Mouse (Mus musculus): Measurements from ENCODE around the gene Gm10337. TPM values are rescaled to one million over a fixed set of nuclear protein-coding genes. Genes with fewer than 3 reads are reported as not detected.

Gene Gm10337
- polyA plus RNA-seq, 2 experiments, result not detected

GRCm38 (mm10) chr15:102502254-102502840 is 1.2 kb upstream of the Gm10337 start:
- Histone ChIP-seq H3K36me3 (replicated peaks; ENCODE audit: control insufficient read depth, insufficient read depth, low read depth) (peaks cover 56% of the 10 kb centered on the region), H3K9me3 (ENCODE audit: control insufficient read depth, low read length) (no peaks in the 10 kb centered on the region), H3K4me1 (replicated peaks; ENCODE audit: control insufficient read depth in 2 of 2, insufficient read depth in 2 of 2, low read length in 1 of 2) (peaks cover 0 to 2% of the 10 kb centered on the region in 2 experiments; a peak in 1 of 4 replicates), H3K4me3 (ENCODE audit: insufficient read depth in 1 of 2, low read depth in 2 of 2, low read length in 2 of 2) (no peak overlapping the region), H3K27me3 (ENCODE audit: control insufficient read depth, insufficient read depth, low read length) (no peaks in the 10 kb centered on the region), H3K4me2 (ENCODE audit: low read depth) (no peak overlapping the region), H3K9ac (replicated peaks) (no peak overlapping the region), H3K27ac (no peak overlapping the region)
- WGBS (ENCODE audit: insufficient replicate concordance), result 78% methylated on average over 9 of the region's 9 CpGs
- ATAC-seq (ENCODE audit: insufficient read depth) (no peak), DNase-seq (ENCODE audit: low read depth in 3 of 3, low spot score in 3 of 3) (no peak)
- TF ChIP-seq EP300 (IDR thresholded peaks at IDR 0.05; ENCODE audit: low read depth), result no peak
- TF ChIP-seq CTCF (IDR thresholded peaks at IDR 0.05; ENCODE audit: low read depth), result no peak

- no peak overlapping the region for H3K27ac ChIP-seq
- no peak overlapping the region for H3K4me3 ChIP-seq (ENCODE audit: insufficient read depth in 1 of 2, low read depth in 2 of 2, low read length in 2 of 2)
- TF ChIP-seq CTCF (IDR thresholded peaks at IDR 0.05; ENCODE audit: low read depth) (no peak), EP300 (IDR thresholded peaks at IDR 0.05; ENCODE audit: low read depth) (no peak)
- H3K4me1 ChIP-seq (replicated peaks; ENCODE audit: control insufficient read depth in 2 of 2, insufficient read depth in 2 of 2, low read length in 1 of 2), result peaks cover 0 to 2% of the 10 kb centered on the region in 2 experiments; a peak in 1 of 4 replicates
- H3K9me3 ChIP-seq (ENCODE audit: control insufficient read depth, low read length), result no peaks in the 10 kb centered on the region
- 84% methylated on average over 9 of the region's 9 CpGs for WGBS (ENCODE audit: insufficient replicate concordance)
- no peaks in the 10 kb centered on the region for H3K27me3 ChIP-seq (ENCODE audit: control insufficient read depth, insufficient read depth, low read length)
- ATAC-seq (ENCODE audit: insufficient read depth) (no peak), DNase-seq (ENCODE audit: low read depth in 3 of 3, low spot score in 3 of 3) (no peak)
- peaks cover 40% of the 10 kb centered on the region for H3K36me3 ChIP-seq (replicated peaks; ENCODE audit: control insufficient read depth, insufficient read depth, low read depth)
- no peak overlapping the region for H3K4me2 ChIP-seq (ENCODE audit: low read depth)
- no peak overlapping the region for H3K9ac ChIP-seq (replicated peaks)
Measured at GRCm38 (mm10) chr15:102503924-102504782, 631 bp downstream of the Gm10337 start.

- no peak for DNase-seq (ENCODE audit: low read depth in 3 of 3, low spot score in 3 of 3)
- no peak overlapping the region for H3K4me3 ChIP-seq (ENCODE audit: insufficient read depth in 1 of 2, low read depth in 2 of 2, low read length in 2 of 2)
- H3K36me3 ChIP-seq (replicated peaks; ENCODE audit: control insufficient read depth, insufficient read depth, low read depth), result peaks cover 30% of the 10 kb centered on the region
- H3K9me3 ChIP-seq (ENCODE audit: control insufficient read depth, low read length), result no peaks in the 10 kb centered on the region
- no peak overlapping the region for H3K4me2 ChIP-seq (ENCODE audit: low read depth)
- WGBS (ENCODE audit: insufficient replicate concordance), result 74% methylated on average over 12 of the region's 12 CpGs
- H3K9ac ChIP-seq (replicated peaks), result no peak overlapping the region
- TF ChIP-seq EP300 (IDR thresholded peaks at IDR 0.05; ENCODE audit: low read depth) (no peak), CTCF (IDR thresholded peaks at IDR 0.05; ENCODE audit: low read depth) (no peak)
- no peaks in the 10 kb centered on the region for H3K27me3 ChIP-seq (ENCODE audit: control insufficient read depth, insufficient read depth, low read length)
- peaks cover 2% of the 10 kb centered on the region in 2 experiments; a peak in 3 of 4 replicates for H3K4me1 ChIP-seq (replicated peaks; ENCODE audit: control insufficient read depth in 2 of 2, insufficient read depth in 2 of 2, low read length in 1 of 2)
- no peak overlapping the region for H3K27ac ChIP-seq
- ATAC-seq (ENCODE audit: insufficient read depth), result no peak; the same call in 1 of the 2 replicates
Measured at GRCm38 (mm10) chr15:102505073-102505769, 1.7 kb downstream of the Gm10337 start.

- no peak overlapping the region for H3K4me2 ChIP-seq (ENCODE audit: low read depth)
- no peak overlapping the region for H3K9ac ChIP-seq (replicated peaks)
- peaks cover 24% of the 10 kb centered on the region for H3K36me3 ChIP-seq (replicated peaks; ENCODE audit: control insufficient read depth, insufficient read depth, low read depth)
- no peaks in the 10 kb centered on the region; the same call in 1 of the 2 replicates for H3K27me3 ChIP-seq (ENCODE audit: control insufficient read depth, insufficient read depth, low read length)
- peaks cover 2 to 4% of the 10 kb centered on the region in 2 experiments for H3K4me1 ChIP-seq (replicated peaks; ENCODE audit: control insufficient read depth in 2 of 2, insufficient read depth in 2 of 2, low read length in 1 of 2)
- DNase-seq (ENCODE audit: low read depth in 3 of 3, low spot score in 3 of 3) (no peak), ATAC-seq (ENCODE audit: insufficient read depth) (no peak)
- TF ChIP-seq CTCF (IDR thresholded peaks at IDR 0.05; ENCODE audit: low read depth) (no peak), EP300 (IDR thresholded peaks at IDR 0.05; ENCODE audit: low read depth) (no peak)
- no peaks in the 10 kb centered on the region for H3K9me3 ChIP-seq (ENCODE audit: control insufficient read depth, low read length)
- 66% methylated on average over 9 of the region's 9 CpGs for WGBS (ENCODE audit: insufficient replicate concordance)
- no peak overlapping the region for H3K27ac ChIP-seq
- H3K4me3 ChIP-seq (ENCODE audit: insufficient read depth in 1 of 2, low read depth in 2 of 2, low read length in 2 of 2), result no peak overlapping the region
Measured at GRCm38 (mm10) chr15:102505770-102506463, 2.4 kb downstream of the Gm10337 start.

Measured in liver, embryonic 14.5 days (tissue).